Mouse (Mus musculus) layer of hippocampus, adult 8-10 months (tissue): ENCODE data around the gene Ube2h. TPM values are rescaled to one million over a fixed set of nuclear protein-coding genes. Genes with fewer than 3 reads are reported as not detected.
A peak's percentile ranks its signal among the peaks of the same experiment; 100 is the strongest.
"Not testable (repeated sequence)": the region's sequence is repeated elsewhere in the genome, so short reads cannot be mapped to it uniquely, and the experiment has no call there.

Source experiments
- DNase-seq, 2 experiments: peaks; one replicate each; pipeline ENCODE4 v3.0.0; 2022; ENCODE audit warnings: low spot score in 2 of 2
- total RNA-seq, 4 experiments: library from RNA; stranded (reverse); gene quantifications; 2 replicates each; pipeline ENCODE4 v1.2.4; 2022

Gene Ube2h
- 10 to 100 TPM; 81.4 to 88.7 (median 86.1) TPM for total RNA-seq

GRCm38 (mm10) chr6:30304399-30304917 lies at the start of gene Ube2h:
Ube2h (minus strand) TSS chr6:30304539.
- peak; percentile 98 to 99 for DNase-seq

GRCm38 (mm10) chr6:30353661-30354060 lies 49.3 kb upstream of the Ube2h start:
- no peak for DNase-seq

GRCm38 (mm10) chr6:30352762-30353161 lies 48.4 kb upstream of the Ube2h start:
- DNase-seq, result no peak

- no peak for DNase-seq
These were observed 47.0 kb upstream of the Ube2h start for GRCm38 (mm10) chr6:30351290-30351689.

- DNase-seq, result no peak
These were observed 43.0 kb upstream of the Ube2h start for GRCm38 (mm10) chr6:30347288-30347801.

- DNase-seq, result no peak
These were observed 42.4 kb upstream of the Ube2h start for GRCm38 (mm10) chr6:30346737-30347136.

GRCm38 (mm10) chr6:30344032-30344431 lies 39.7 kb upstream of the Ube2h start:
- DNase-seq, result no peak

- no peak for DNase-seq
These were observed 36.0 kb upstream of the Ube2h start for GRCm38 (mm10) chr6:30340231-30340873.

- peak in 1 of 2 experiments; percentile 13 for DNase-seq
These were observed 32.6 kb upstream of the Ube2h start for GRCm38 (mm10) chr6:30336912-30337311.

GRCm38 (mm10) chr6:30332262-30332661 lies 27.9 kb upstream of the Ube2h start:
- DNase-seq, result no peak

- DNase-seq, result no peak
These were observed 26.4 kb upstream of the Ube2h start for GRCm38 (mm10) chr6:30330706-30331105.

- DNase-seq, result no peak
These were observed 21.7 kb upstream of the Ube2h start for GRCm38 (mm10) chr6:30325932-30326501.

GRCm38 (mm10) chr6:30321002-30321401 lies 16.7 kb upstream of the Ube2h start:
- DNase-seq, result no peak

- no peak for DNase-seq
These were observed 14.9 kb upstream of the Ube2h start for GRCm38 (mm10) chr6:30319216-30319615.

GRCm38 (mm10) chr6:30312006-30312405 lies 7.7 kb upstream of the Ube2h start:
- DNase-seq, result no peak

GRCm38 (mm10) chr6:30308751-30309150 lies 4.4 kb upstream of the Ube2h start:
- no peak for DNase-seq

GRCm38 (mm10) chr6:30307691-30308090 lies 3.4 kb upstream of the Ube2h start:
- no peak for DNase-seq

- not testable (repeated sequence) for DNase-seq
These were observed 454 bp downstream of the Ube2h start for GRCm38 (mm10) chr6:30303771-30304398.

- DNase-seq, result no peak
These were observed 1.3 kb downstream of the Ube2h start for GRCm38 (mm10) chr6:30302781-30303631.

GRCm38 (mm10) chr6:30302156-30302555 lies 2.2 kb downstream of the Ube2h start:
- no peak for DNase-seq

GRCm38 (mm10) chr6:30300901-30301300 lies 3.4 kb downstream of the Ube2h start:
- peak in 1 of 2 experiments; percentile 13 for DNase-seq
